Mouse (Mus musculus): ENCODE data around the gene Gm10322.

Gene Gm10322

GRCm38 (mm10) chr10:59604879-59605464 lies 10.9 kb upstream of the Gm10322 start:
- TF ChIP-seq POU5F1 (IDR thresholded peaks at IDR 0.05; ENCODE audit: borderline replicate concordance, low read length) (no peak), CTCF (conservative IDR thresholded peaks at IDR 0.05; ENCODE audit: low read length) (no peak), NANOG (IDR thresholded peaks at IDR 0.05; ENCODE audit: borderline replicate concordance, low read length) (no peak)
- H3K36me3 ChIP-seq (ENCODE audit: insufficient read depth, low read length) = no peaks in the 10 kb centered on the region

GRCm38 (mm10) chr10:59613276-59613675 lies 2.6 kb upstream of the Gm10322 start:
- H3K4me1 ChIP-seq (replicated peaks; ENCODE audit: low read depth, low read length) = peaks cover 21% of the 10 kb centered on the region
- H3K27me3 ChIP-seq (ENCODE audit: insufficient read depth, low read length) = peaks cover 25% of the 10 kb centered on the region
- no peak overlapping the region for H3K4me3 ChIP-seq (replicated peaks; ENCODE audit: low read length)
- no peaks in the 10 kb centered on the region for H3K36me3 ChIP-seq (ENCODE audit: insufficient read depth, low read length)
- no peaks in the 10 kb centered on the region for H3K9me3 ChIP-seq (ENCODE audit: low read length)
- TF ChIP-seq CTCF (conservative IDR thresholded peaks at IDR 0.05; ENCODE audit: low read length) = no peak
- TF ChIP-seq NANOG (IDR thresholded peaks at IDR 0.05; ENCODE audit: borderline replicate concordance, low read length) = no peak
- TF ChIP-seq POU5F1 (IDR thresholded peaks at IDR 0.05; ENCODE audit: borderline replicate concordance, low read length) = no peak

More at GRCm38 (mm10) chr10:59604879-59605464, 10.9 kb upstream of the Gm10322 start:
- no peaks in the 10 kb centered on the region for H3K27me3 ChIP-seq (ENCODE audit: insufficient read depth, low read length)
- H3K9me3 ChIP-seq (ENCODE audit: low read length) = no peaks in the 10 kb centered on the region
- no peak overlapping the region for H3K4me3 ChIP-seq (replicated peaks; ENCODE audit: low read length)
- H3K4me1 ChIP-seq (replicated peaks; ENCODE audit: low read depth, low read length) = peaks cover 13% of the 10 kb centered on the region

- Histone ChIP-seq H3K27me3 (ENCODE audit: insufficient read depth, low read length) (peaks cover 27% of the 10 kb centered on the region), H3K4me3 (replicated peaks; ENCODE audit: low read length) (no peak overlapping the region)
- no peak for TF ChIP-seq NANOG (IDR thresholded peaks at IDR 0.05; ENCODE audit: borderline replicate concordance, low read length)
- TF ChIP-seq POU5F1 (IDR thresholded peaks at IDR 0.05; ENCODE audit: borderline replicate concordance, low read length) = no peak
- TF ChIP-seq CTCF (conservative IDR thresholded peaks at IDR 0.05; ENCODE audit: low read length) = no peak
Measured at GRCm38 (mm10) chr10:59614141-59614540, 1.7 kb upstream of the Gm10322 start.

GRCm38 (mm10) chr10:59615411-59615810 lies 452 bp upstream of the Gm10322 start:
- Histone ChIP-seq H3K36me3 (ENCODE audit: insufficient read depth, low read length) (no peaks in the 10 kb centered on the region), H3K27me3 (ENCODE audit: insufficient read depth, low read length) (peaks cover 27% of the 10 kb centered on the region), H3K4me1 (replicated peaks; ENCODE audit: low read depth, low read length) (peaks cover 21% of the 10 kb centered on the region), H3K9me3 (ENCODE audit: low read length) (no peaks in the 10 kb centered on the region), H3K4me3 (replicated peaks; ENCODE audit: low read length) (peak overlapping the region; percentile 88)
- TF ChIP-seq CTCF (conservative IDR thresholded peaks at IDR 0.05; ENCODE audit: low read length) = no peak
- no peak for TF ChIP-seq NANOG (IDR thresholded peaks at IDR 0.05; ENCODE audit: borderline replicate concordance, low read length)
- TF ChIP-seq POU5F1 (IDR thresholded peaks at IDR 0.05; ENCODE audit: borderline replicate concordance, low read length) = no peak

More at GRCm38 (mm10) chr10:59614141-59614540, 1.7 kb upstream of the Gm10322 start:
- Histone ChIP-seq H3K36me3 (ENCODE audit: insufficient read depth, low read length) (no peaks in the 10 kb centered on the region), H3K9me3 (ENCODE audit: low read length) (no peaks in the 10 kb centered on the region), H3K4me1 (replicated peaks; ENCODE audit: low read depth, low read length) (peaks cover 21% of the 10 kb centered on the region)

- peaks cover 21% of the 10 kb centered on the region for H3K4me1 ChIP-seq (replicated peaks; ENCODE audit: low read depth, low read length)
- peaks cover 27% of the 10 kb centered on the region for H3K27me3 ChIP-seq (ENCODE audit: insufficient read depth, low read length)
- no peaks in the 10 kb centered on the region for H3K36me3 ChIP-seq (ENCODE audit: insufficient read depth, low read length)
- TF ChIP-seq POU5F1 (IDR thresholded peaks at IDR 0.05; ENCODE audit: borderline replicate concordance, low read length) (no peak), NANOG (IDR thresholded peaks at IDR 0.05; ENCODE audit: borderline replicate concordance, low read length) (no peak), CTCF (conservative IDR thresholded peaks at IDR 0.05; ENCODE audit: low read length) (no peak)
- no peaks in the 10 kb centered on the region for H3K9me3 ChIP-seq (ENCODE audit: low read length)
- peak within 1 kb of the TSS; percentile 88 for H3K4me3 ChIP-seq (replicated peaks; ENCODE audit: low read length)
Measured at GRCm38 (mm10) chr10:59616522-59616921, 659 bp downstream of the Gm10322 start, which contains the start of gene Mcu. Gene Mcu (minus strand): TSS chr10:59616692.

- Histone ChIP-seq H3K9me3 (ENCODE audit: low read length) (no peaks in the 10 kb centered on the region), H3K4me3 (replicated peaks; ENCODE audit: low read length) (no peak overlapping the region), H3K4me1 (replicated peaks; ENCODE audit: low read depth, low read length) (peaks cover 21% of the 10 kb centered on the region), H3K27me3 (ENCODE audit: insufficient read depth, low read length) (peaks cover 27% of the 10 kb centered on the region), H3K36me3 (ENCODE audit: insufficient read depth, low read length) (no peaks in the 10 kb centered on the region)
- no peak for TF ChIP-seq CTCF (conservative IDR thresholded peaks at IDR 0.05; ENCODE audit: low read length)
- no peak for TF ChIP-seq NANOG (IDR thresholded peaks at IDR 0.05; ENCODE audit: borderline replicate concordance, low read length)
- no peak for TF ChIP-seq POU5F1 (IDR thresholded peaks at IDR 0.05; ENCODE audit: borderline replicate concordance, low read length)
Measured at GRCm38 (mm10) chr10:59617776-59618175, 1.9 kb downstream of the Gm10322 start.

- no peak overlapping the region for H3K4me3 ChIP-seq (replicated peaks; ENCODE audit: low read length)
- H3K27me3 ChIP-seq (ENCODE audit: insufficient read depth, low read length) = peaks cover 3% of the 10 kb centered on the region; the same call in 1 of the 2 replicates
- TF ChIP-seq POU5F1 (IDR thresholded peaks at IDR 0.05; ENCODE audit: borderline replicate concordance, low read length) (no peak), NANOG (IDR thresholded peaks at IDR 0.05; ENCODE audit: borderline replicate concordance, low read length) (no peak), CTCF (conservative IDR thresholded peaks at IDR 0.05; ENCODE audit: low read length) (no peak)
- peaks cover 10% of the 10 kb centered on the region for H3K4me1 ChIP-seq (replicated peaks; ENCODE audit: low read depth, low read length)
- no peaks in the 10 kb centered on the region for H3K36me3 ChIP-seq (ENCODE audit: insufficient read depth, low read length)
- no peaks in the 10 kb centered on the region for H3K9me3 ChIP-seq (ENCODE audit: low read length)
Measured at GRCm38 (mm10) chr10:59621355-59621754, 5.5 kb downstream of the Gm10322 start.

- TF ChIP-seq POU5F1 (IDR thresholded peaks at IDR 0.05; ENCODE audit: borderline replicate concordance, low read length) = no peak
- no peak overlapping the region for H3K4me3 ChIP-seq (replicated peaks; ENCODE audit: low read length)
- H3K27me3 ChIP-seq (ENCODE audit: insufficient read depth, low read length) = peaks cover 3% of the 10 kb centered on the region; the same call in 1 of the 2 replicates
- H3K4me1 ChIP-seq (replicated peaks; ENCODE audit: low read depth, low read length) = peaks cover 9% of the 10 kb centered on the region; the same call in 1 of the 2 replicates
- H3K36me3 ChIP-seq (ENCODE audit: insufficient read depth, low read length) = no peaks in the 10 kb centered on the region
- H3K9me3 ChIP-seq (ENCODE audit: low read length) = no peaks in the 10 kb centered on the region
Measured at GRCm38 (mm10) chr10:59623496-59623895, 7.6 kb downstream of the Gm10322 start.
